Mouse (Mus musculus): ENCODE measurements around the gene Ntn1. TPM values are rescaled to one million over a fixed set of nuclear protein-coding genes. Genes with fewer than 3 reads are reported as not detected.
A peak's percentile ranks its signal among the peaks of the same experiment; 100 is the strongest.

Ntn1 gene
- polyA plus RNA-seq, 1 experiment from 2014 or later: 14.1 TPM

GRCm38 (mm10) chr11:68253531-68253930 lies 147.1 kb downstream of the Ntn1 start:
- Histone ChIP-seq H3K27me3 (ENCODE audit: control insufficient read depth, insufficient read depth, low read length) (peaks cover 2% of the 10 kb centered on the region; the same call in 1 of the 2 replicates), H3K4me3 (replicated peaks; ENCODE audit: low read length) (no peak overlapping the region), H3K36me3 (replicated peaks; ENCODE audit: control insufficient read depth, insufficient read depth) (no peaks in the 10 kb centered on the region), H3K4me1 (replicated peaks; ENCODE audit: control insufficient read depth, insufficient read depth, low read length) (peaks cover 7% of the 10 kb centered on the region; the same call in 1 of the 2 replicates), H3K27ac (no peak overlapping the region), H3K4me2 (replicated peaks) (no peak overlapping the region), H3K9ac (no peak overlapping the region), H3K9me3 (ENCODE audit: control insufficient read depth, low read length) (no peaks in the 10 kb centered on the region)
- DNase-seq (ENCODE audit: low spot score) (no peak), ATAC-seq (ENCODE audit: low FRiP score) (no peak)
- WGBS: 92% methylated on average over 7 of the region's 7 CpGs

DNA sequence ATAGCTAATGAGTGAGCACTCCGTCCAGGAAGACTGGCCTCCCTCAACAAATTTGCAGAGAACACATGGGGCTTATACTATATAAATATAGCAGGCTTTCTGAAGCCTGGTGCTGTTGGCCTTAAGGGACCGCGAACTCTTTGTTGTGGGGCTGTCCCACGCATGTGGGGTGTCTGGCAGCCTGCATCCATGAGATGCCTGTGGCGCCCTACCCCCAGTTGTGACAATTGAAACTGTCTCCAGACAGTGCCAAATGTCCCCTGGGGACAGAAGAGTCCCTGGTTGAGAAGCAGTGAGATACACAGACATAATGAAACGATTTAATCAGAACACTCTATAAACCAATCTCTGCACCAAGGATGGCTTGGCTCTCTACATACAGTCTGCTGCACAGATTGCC lies 150.5 kb downstream of the Ntn1 start:
- DNase-seq (ENCODE audit: low spot score) (no peak), ATAC-seq (ENCODE audit: low FRiP score) (no peak)
- no peak overlapping the region for H3K4me2 ChIP-seq (replicated peaks)
- H3K4me1 ChIP-seq (replicated peaks; ENCODE audit: control insufficient read depth, insufficient read depth, low read length): peaks cover 8% of the 10 kb centered on the region; the same call in 1 of the 2 replicates
- H3K27ac ChIP-seq: no peak overlapping the region
- WGBS: 54% methylated on average over 6 of the region's 6 CpGs
- no peaks in the 10 kb centered on the region for H3K9me3 ChIP-seq (ENCODE audit: control insufficient read depth, low read length)
- H3K9ac ChIP-seq: no peak overlapping the region
- peaks cover 10% of the 10 kb centered on the region; the same call in 1 of the 2 replicates for H3K27me3 ChIP-seq (ENCODE audit: control insufficient read depth, insufficient read depth, low read length)
- H3K36me3 ChIP-seq (replicated peaks; ENCODE audit: control insufficient read depth, insufficient read depth): no peaks in the 10 kb centered on the region
- H3K4me3 ChIP-seq (replicated peaks; ENCODE audit: low read length): no peak overlapping the region

- Histone ChIP-seq H3K27me3 (ENCODE audit: control insufficient read depth, insufficient read depth, low read length) (peaks cover 10% of the 10 kb centered on the region; the same call in 1 of the 2 replicates), H3K36me3 (replicated peaks; ENCODE audit: control insufficient read depth, insufficient read depth) (no peaks in the 10 kb centered on the region), H3K9ac (no peak overlapping the region), H3K9me3 (ENCODE audit: control insufficient read depth, low read length) (no peaks in the 10 kb centered on the region), H3K4me1 (replicated peaks; ENCODE audit: control insufficient read depth, insufficient read depth, low read length) (peaks cover 21% of the 10 kb centered on the region), H3K4me2 (replicated peaks) (no peak overlapping the region), H3K27ac (no peak overlapping the region), H3K4me3 (replicated peaks; ENCODE audit: low read length) (no peak overlapping the region)
- 6% methylated on average over 6 of the region's 6 CpGs for WGBS
- ATAC-seq (ENCODE audit: low FRiP score) (no peak), DNase-seq (ENCODE audit: low spot score) (no peak)
Observed at GRCm38 (mm10) chr11:68247897-68248296, 152.7 kb downstream of the Ntn1 start.

DNA sequence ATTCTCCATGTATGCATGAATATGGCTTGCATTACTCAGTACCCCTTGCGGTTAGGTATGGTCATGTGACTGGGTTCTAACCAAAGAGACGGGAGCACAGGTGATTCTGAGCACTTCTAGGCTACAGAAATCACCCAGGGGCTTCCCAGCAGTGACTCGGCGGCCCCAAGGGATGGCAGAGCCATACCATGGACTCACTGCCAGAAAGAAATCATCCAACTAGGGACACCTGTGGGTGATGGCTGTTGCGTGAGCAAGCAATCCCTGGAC lies 155.7 kb downstream of the Ntn1 start:
- H3K4me1 ChIP-seq (replicated peaks; ENCODE audit: control insufficient read depth, insufficient read depth, low read length): peaks cover 15% of the 10 kb centered on the region
- DNase-seq (ENCODE audit: low spot score) (no peak), ATAC-seq (ENCODE audit: low FRiP score) (no peak)
- 83% methylated on average over 5 of the region's 5 CpGs for WGBS
- no peaks in the 10 kb centered on the region for H3K36me3 ChIP-seq (replicated peaks; ENCODE audit: control insufficient read depth, insufficient read depth)
- no peak overlapping the region for H3K4me3 ChIP-seq (replicated peaks; ENCODE audit: low read length)
- H3K27ac ChIP-seq: peak overlapping the region; percentile 28; the same call in 1 of the 2 replicates
- no peak overlapping the region for H3K9ac ChIP-seq
- peaks cover 16% of the 10 kb centered on the region; the same call in 1 of the 2 replicates for H3K27me3 ChIP-seq (ENCODE audit: control insufficient read depth, insufficient read depth, low read length)
- no peaks in the 10 kb centered on the region for H3K9me3 ChIP-seq (ENCODE audit: control insufficient read depth, low read length)
- H3K4me2 ChIP-seq (replicated peaks): no peak overlapping the region

GRCm38 (mm10) chr11:68244254-68244991 lies 156.2 kb downstream of the Ntn1 start:
- Histone ChIP-seq H3K4me1 (replicated peaks; ENCODE audit: control insufficient read depth, insufficient read depth, low read length) (peaks cover 16% of the 10 kb centered on the region), H3K36me3 (replicated peaks; ENCODE audit: control insufficient read depth, insufficient read depth) (no peaks in the 10 kb centered on the region), H3K9me3 (ENCODE audit: control insufficient read depth, low read length) (no peaks in the 10 kb centered on the region), H3K27me3 (ENCODE audit: control insufficient read depth, insufficient read depth, low read length) (peaks cover 16% of the 10 kb centered on the region; the same call in 1 of the 2 replicates), H3K4me2 (replicated peaks) (no peak overlapping the region), H3K27ac (peak overlapping the region; percentile 28; the same call in 1 of the 2 replicates), H3K9ac (0 out of 2 replicates have a peak overlapping the region, but pooled peaks have one; percentile 13), H3K4me3 (replicated peaks; ENCODE audit: low read length) (no peak overlapping the region)
- WGBS: 49% methylated on average over 16 of the region's 16 CpGs
- ATAC-seq (ENCODE audit: low FRiP score) (0 out of 2 replicates have a peak, but pooled peaks have one; percentile 44), DNase-seq (ENCODE audit: low spot score) (peak; percentile 38)

DNA sequence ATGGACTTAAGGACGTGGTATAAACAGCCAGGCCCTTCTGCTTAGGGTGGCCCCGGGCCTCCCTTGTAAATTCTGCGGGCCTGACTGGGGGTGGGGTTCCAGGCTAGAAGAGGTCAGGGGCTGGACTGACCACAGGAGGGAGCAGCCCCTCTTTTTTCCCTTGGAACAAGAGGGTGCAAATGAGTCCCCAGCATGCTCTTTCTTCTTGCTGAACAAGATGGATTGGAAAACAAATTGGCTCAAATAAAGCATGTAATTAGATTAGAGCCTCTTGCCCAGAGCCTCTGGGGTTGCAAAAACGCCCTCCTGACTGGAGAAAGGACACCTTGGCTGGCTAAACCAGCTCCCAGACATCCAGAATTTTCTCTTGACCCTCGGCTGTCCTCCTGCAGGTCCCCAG lies 160.9 kb downstream of the Ntn1 start:
- H3K4me1 ChIP-seq (replicated peaks; ENCODE audit: control insufficient read depth, insufficient read depth, low read length): peaks cover 11% of the 10 kb centered on the region
- H3K9ac ChIP-seq: no peak overlapping the region
- no peak overlapping the region for H3K4me3 ChIP-seq (replicated peaks; ENCODE audit: low read length)
- H3K27me3 ChIP-seq (ENCODE audit: control insufficient read depth, insufficient read depth, low read length): peaks cover 34% of the 10 kb centered on the region
- H3K36me3 ChIP-seq (replicated peaks; ENCODE audit: control insufficient read depth, insufficient read depth): no peaks in the 10 kb centered on the region
- no peak overlapping the region for H3K27ac ChIP-seq
- 18% methylated on average over 5 of the region's 5 CpGs for WGBS
- H3K9me3 ChIP-seq (ENCODE audit: control insufficient read depth, low read length): no peaks in the 10 kb centered on the region
- DNase-seq (ENCODE audit: low spot score) (peak; percentile 57), ATAC-seq (ENCODE audit: low FRiP score) (peak; percentile 34; the same call in 1 of the 2 replicates)
- H3K4me2 ChIP-seq (replicated peaks): no peak overlapping the region

GRCm38 (mm10) chr11:68233469-68233965 lies 167.1 kb downstream of the Ntn1 start:
- DNase-seq (ENCODE audit: low spot score) (no peak), ATAC-seq (ENCODE audit: low FRiP score) (0 out of 2 replicates have a peak, but pooled peaks have one; percentile 48)
- H3K27me3 ChIP-seq (ENCODE audit: control insufficient read depth, insufficient read depth, low read length): peaks cover 28% of the 10 kb centered on the region
- no peak overlapping the region for H3K27ac ChIP-seq
- H3K36me3 ChIP-seq (replicated peaks; ENCODE audit: control insufficient read depth, insufficient read depth): no peaks in the 10 kb centered on the region
- 63% methylated on average over 9 of the region's 9 CpGs for WGBS
- no peak overlapping the region for H3K4me2 ChIP-seq (replicated peaks)
- no peak overlapping the region for H3K4me3 ChIP-seq (replicated peaks; ENCODE audit: low read length)
- H3K9ac ChIP-seq: no peak overlapping the region
- H3K4me1 ChIP-seq (replicated peaks; ENCODE audit: control insufficient read depth, insufficient read depth, low read length): peaks cover 3% of the 10 kb centered on the region; the same call in 1 of the 2 replicates
- H3K9me3 ChIP-seq (ENCODE audit: control insufficient read depth, low read length): 0 out of 2 replicates have a peak, but pooled peaks cover 3% of the 10 kb centered on the region

DNA sequence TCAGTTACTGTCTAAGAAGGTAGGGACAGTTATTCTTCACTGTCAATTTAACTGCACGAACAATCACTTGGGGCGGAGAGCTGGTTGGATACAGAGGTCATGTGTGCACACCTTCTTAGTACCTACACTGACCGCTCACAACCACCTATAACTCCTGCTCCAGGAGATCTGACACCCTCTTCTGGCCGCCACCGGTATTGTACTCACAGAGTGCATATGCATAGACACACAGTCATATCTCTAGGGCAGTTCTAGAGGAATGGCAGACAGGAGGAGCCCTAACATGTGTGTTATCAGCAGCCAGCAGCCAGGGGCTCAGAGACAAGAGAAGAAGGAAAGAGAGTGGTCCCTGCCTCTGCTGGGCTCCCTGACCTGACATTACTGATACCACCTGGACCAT lies 169.1 kb downstream of the Ntn1 start:
- DNase-seq (ENCODE audit: low spot score): no peak
- no peak overlapping the region for H3K4me3 ChIP-seq (replicated peaks; ENCODE audit: low read length)
- WGBS: 96% methylated on average over 5 of the region's 5 CpGs
- H3K4me1 ChIP-seq (replicated peaks; ENCODE audit: control insufficient read depth, insufficient read depth, low read length): peaks cover 4% of the 10 kb centered on the region; the same call in 1 of the 2 replicates
- H3K9ac ChIP-seq: no peak overlapping the region
- no peak overlapping the region for H3K27ac ChIP-seq
- no peak for ATAC-seq (ENCODE audit: low FRiP score)
- peaks cover 15% of the 10 kb centered on the region for H3K27me3 ChIP-seq (ENCODE audit: control insufficient read depth, insufficient read depth, low read length)
- no peak overlapping the region for H3K4me2 ChIP-seq (replicated peaks)
- no peaks in the 10 kb centered on the region for H3K36me3 ChIP-seq (replicated peaks; ENCODE audit: control insufficient read depth, insufficient read depth)
- 0 out of 2 replicates have a peak, but pooled peaks cover 3% of the 10 kb centered on the region for H3K9me3 ChIP-seq (ENCODE audit: control insufficient read depth, low read length)

DNA sequence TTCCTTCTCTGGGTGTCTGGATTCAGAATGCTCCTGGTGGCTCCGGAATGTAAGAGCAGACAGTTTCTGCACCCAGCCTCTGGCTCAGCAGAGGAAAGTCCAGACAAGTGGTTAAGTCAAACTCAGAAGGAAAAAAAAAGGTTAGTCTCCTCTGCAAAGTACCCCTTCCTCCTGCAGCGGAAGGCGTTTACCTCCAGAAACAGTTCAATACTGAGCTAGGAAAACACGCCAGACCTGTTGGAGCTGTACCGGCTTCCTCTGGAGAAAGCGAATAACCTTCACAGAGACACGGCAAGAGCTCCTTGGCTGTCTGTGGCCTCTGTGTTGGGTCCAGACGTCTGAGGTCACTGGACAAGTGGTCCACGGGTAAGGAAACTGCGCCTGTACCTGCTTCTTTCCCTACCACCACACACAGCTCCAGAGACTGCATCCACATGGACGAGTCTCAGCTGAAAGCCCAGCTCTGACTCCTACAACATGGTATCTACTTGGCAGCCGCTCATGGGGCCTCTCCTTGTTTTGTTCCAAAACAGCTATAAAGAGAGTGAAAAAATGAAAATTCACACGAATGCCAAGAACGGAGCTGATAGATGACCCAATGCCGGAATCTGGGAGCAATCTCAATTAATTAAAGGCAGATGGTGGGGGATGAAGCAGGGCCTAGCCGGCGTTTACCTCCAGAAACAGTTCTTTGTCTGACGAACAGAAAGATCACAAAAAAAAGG lies 171.5 kb downstream of the Ntn1 start:
- H3K9ac ChIP-seq: no peak overlapping the region
- 48% methylated on average over 18 of the region's 18 CpGs for WGBS
- DNase-seq (ENCODE audit: low spot score): peak; percentile 47
- H3K4me3 ChIP-seq (replicated peaks; ENCODE audit: low read length): no peak overlapping the region
- H3K27me3 ChIP-seq (ENCODE audit: control insufficient read depth, insufficient read depth, low read length): peaks cover 3% of the 10 kb centered on the region; the same call in 1 of the 2 replicates
- no peak for ATAC-seq (ENCODE audit: low FRiP score)
- H3K9me3 ChIP-seq (ENCODE audit: control insufficient read depth, low read length): 0 out of 2 replicates have a peak, but pooled peaks cover 3% of the 10 kb centered on the region
- H3K27ac ChIP-seq: no peak overlapping the region
- peaks cover 6% of the 10 kb centered on the region; the same call in 1 of the 2 replicates for H3K4me1 ChIP-seq (replicated peaks; ENCODE audit: control insufficient read depth, insufficient read depth, low read length)
- no peak overlapping the region for H3K4me2 ChIP-seq (replicated peaks)
- no peaks in the 10 kb centered on the region for H3K36me3 ChIP-seq (replicated peaks; ENCODE audit: control insufficient read depth, insufficient read depth)
